Mouse (Mus musculus) 3T3-L1 (cell line): ENCODE results near the gene Golph3.

ENCODE experiments used
- DNase-seq: peaks from one replicate; pipeline ENCODE4 v3.0.0-alpha.2; 2015; ENCODE audit warnings: low read depth, low spot score

Golph3 gene

GRCm38 (mm10) chr15:12318451-12318850, 2.8 kb upstream of the Golph3 start:
- DNase-seq: peak; percentile 35

- no peak for DNase-seq
Measured at GRCm38 (mm10) chr15:12319889-12320288, 1.4 kb upstream of the Golph3 start.

GRCm38 (mm10) chr15:12320441-12321090, 684 bp upstream of the Golph3 start:
- DNase-seq: no peak

- DNase-seq: peak; percentile 60
Measured at GRCm38 (mm10) chr15:12321788-12322621, 755 bp downstream of the Golph3 start, which contains the start of gene 1810049J17Rik. 1810049J17Rik (minus strand) TSS chr15:12321899.

- peak; percentile 58 for DNase-seq
Measured at GRCm38 (mm10) chr15:12322676-12323402, 1.6 kb downstream of the Golph3 start.

- no peak for DNase-seq
Measured at GRCm38 (mm10) chr15:12324326-12324725, 3.1 kb downstream of the Golph3 start.

- no peak for DNase-seq
Measured at GRCm38 (mm10) chr15:12330389-12330788, 9.1 kb downstream of the Golph3 start.

GRCm38 (mm10) chr15:12330892-12331291, 9.6 kb downstream of the Golph3 start:
- DNase-seq: no peak

- no peak for DNase-seq
Measured at GRCm38 (mm10) chr15:12331300-12331699, 10.1 kb downstream of the Golph3 start.

GRCm38 (mm10) chr15:12334381-12334780, 13.1 kb downstream of the Golph3 start:
- DNase-seq: no peak

GRCm38 (mm10) chr15:12337030-12337778, 16.0 kb downstream of the Golph3 start:
- DNase-seq: no peak

GRCm38 (mm10) chr15:12337779-12338137, 16.5 kb downstream of the Golph3 start:
- no peak for DNase-seq

- no peak for DNase-seq
Measured at GRCm38 (mm10) chr15:12340536-12341400, 19.5 kb downstream of the Golph3 start.

- DNase-seq: no peak
Measured at GRCm38 (mm10) chr15:12341401-12341758, 20.1 kb downstream of the Golph3 start.

GRCm38 (mm10) chr15:12346916-12347315, 25.7 kb downstream of the Golph3 start:
- no peak for DNase-seq

GRCm38 (mm10) chr15:12348950-12349349, 27.7 kb downstream of the Golph3 start:
- no peak for DNase-seq

GRCm38 (mm10) chr15:12349840-12350239, 28.6 kb downstream of the Golph3 start:
- no peak for DNase-seq

- no peak for DNase-seq
Measured at GRCm38 (mm10) chr15:12351470-12351869, 30.2 kb downstream of the Golph3 start.

- peak; percentile 20 for DNase-seq
Measured at GRCm38 (mm10) chr15:12354281-12354810, 33.1 kb downstream of the Golph3 start.

GRCm38 (mm10) chr15:12355261-12355660, 34.0 kb downstream of the Golph3 start:
- no peak for DNase-seq
